Mouse (Mus musculus) kidney, postnatal 36 days (tissue): ENCODE data around the gene Slc39a13.
"Not testable (repeated sequence)": the region's sequence is repeated elsewhere in the genome, so short reads cannot be mapped to it uniquely, and the experiment has no call there.

Experiments used
- DNase-seq, 2 experiments: peaks; one replicate each; pipeline ENCODE4 v3.0.0; 2021 to 2022; ENCODE audit warnings: mixed read lengths in 2 of 2

The Slc39a13 gene

GRCm38 (mm10) chr2:91070076-91070800, at the start of gene Slc39a13:
Slc39a13 (minus strand) TSS chr2:91070417.
- DNase-seq = peak; percentile 95 to 96

GRCm38 (mm10) chr2:91119551-91119950, 49.3 kb upstream of the Slc39a13 start:
- no peak for DNase-seq

DNA sequence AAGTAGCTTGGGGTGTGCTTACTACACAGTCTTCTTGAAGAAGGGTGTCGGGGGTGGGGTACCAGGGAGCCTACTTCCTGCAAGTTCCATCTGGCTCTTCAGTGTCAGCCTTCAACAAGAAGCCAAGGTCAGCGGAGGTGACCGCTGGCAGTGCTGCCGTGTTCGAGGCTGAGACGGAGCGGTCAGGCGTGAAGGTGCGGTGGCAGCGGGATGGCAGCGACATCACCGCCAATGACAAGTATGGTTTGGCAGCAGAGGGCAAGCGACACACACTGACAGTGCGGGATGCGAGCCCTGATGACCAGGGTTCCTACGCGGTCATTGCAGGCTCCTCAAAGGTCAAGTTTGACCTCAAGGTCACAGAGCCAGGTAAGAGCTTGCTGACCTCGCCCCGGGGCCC, 48.8 kb upstream of the Slc39a13 start:
- peak in 1 of 2 experiments; percentile 24 for DNase-seq

DNA sequence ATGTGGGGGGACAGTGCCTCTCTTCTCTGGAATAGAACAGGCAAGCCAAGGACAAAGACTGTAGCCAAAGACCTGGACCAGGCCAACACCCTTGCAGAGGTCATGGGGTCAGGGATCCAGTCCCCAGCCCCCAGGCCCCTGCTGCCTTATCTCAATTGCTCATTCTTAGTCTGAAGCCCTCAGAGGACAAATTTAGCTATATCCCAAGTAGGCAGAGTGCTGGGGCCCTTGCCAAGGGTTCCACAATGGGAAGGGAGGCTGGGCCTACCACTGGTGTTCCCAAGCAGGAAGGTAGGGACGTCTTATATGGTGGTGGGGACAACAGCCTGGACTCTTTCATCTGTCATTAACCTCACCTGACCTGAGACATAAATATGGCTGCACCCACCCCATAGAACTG, 48.4 kb upstream of the Slc39a13 start:
- no peak for DNase-seq

GRCm38 (mm10) chr2:91117585-91118275, 47.5 kb upstream of the Slc39a13 start, which contains the start of gene Mybpc3:
Mybpc3 (plus strand) TSS chr2:91118144.
- no peak for DNase-seq

GRCm38 (mm10) chr2:91116842-91117241, 46.6 kb upstream of the Slc39a13 start:
- DNase-seq = no peak

DNA sequence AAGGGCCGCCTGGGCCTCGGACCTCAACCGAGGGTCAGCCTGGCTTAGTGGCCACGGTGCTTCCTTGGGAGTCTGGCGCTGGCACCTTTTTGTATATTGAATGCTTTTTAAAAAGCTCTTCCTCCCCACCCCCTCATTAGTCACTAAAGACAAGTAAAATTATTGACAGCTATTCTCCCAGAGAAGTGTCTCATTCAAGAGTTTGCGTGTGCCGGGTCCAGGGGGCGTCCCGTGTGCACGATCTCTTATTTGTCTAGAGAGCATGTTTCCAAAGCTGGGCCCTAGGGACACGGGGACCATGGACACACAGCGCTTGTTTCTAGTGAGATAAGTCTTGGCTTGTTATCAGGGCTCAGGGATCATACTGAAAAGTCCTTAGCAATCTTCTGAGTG, 45.4 kb upstream of the Slc39a13 start:
- DNase-seq = no peak

- peak; percentile 97 to 100 for DNase-seq
Observed at GRCm38 (mm10) chr2:91114781-91115577, 44.8 kb upstream of the Slc39a13 start.

DNA sequence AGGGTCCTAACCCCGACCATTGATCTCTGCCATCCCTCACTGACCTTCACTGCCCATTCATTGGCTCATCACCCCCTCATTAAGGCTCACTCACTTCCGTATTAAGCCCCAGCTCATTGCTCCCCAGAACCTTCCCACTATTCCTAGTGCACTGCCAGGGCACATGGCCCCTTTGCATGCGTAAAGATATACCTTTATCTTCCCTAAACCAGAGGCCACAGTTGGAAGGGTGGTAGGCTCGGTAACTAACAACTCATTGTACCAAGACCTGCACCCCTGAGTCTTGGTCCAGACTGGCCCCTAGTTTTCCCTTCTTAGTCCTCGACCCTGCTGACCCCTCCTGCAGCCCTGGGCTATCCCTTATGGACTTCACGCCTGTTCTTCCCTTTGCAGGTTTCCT, 43.6 kb upstream of the Slc39a13 start:
- DNase-seq = no peak

DNA sequence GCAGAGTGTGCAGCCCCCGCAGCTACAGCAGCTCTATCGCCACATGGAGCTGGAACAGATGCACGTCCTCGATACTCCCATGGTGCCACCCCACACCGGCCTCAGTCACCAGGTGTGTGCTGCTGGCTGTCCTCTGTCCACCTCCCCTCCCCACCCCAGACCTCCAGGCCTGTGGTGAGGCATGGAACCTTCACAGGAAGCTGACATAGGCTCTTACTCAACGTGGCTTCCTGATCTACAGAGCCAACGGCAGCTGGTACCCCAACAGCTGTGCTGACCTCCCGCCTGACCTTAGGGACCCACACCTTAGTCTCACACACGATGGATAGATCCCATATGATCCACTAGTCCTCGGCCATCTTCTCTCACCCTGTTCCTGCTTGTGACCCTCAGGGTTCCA, 43.1 kb upstream of the Slc39a13 start:
- DNase-seq = no peak

DNA sequence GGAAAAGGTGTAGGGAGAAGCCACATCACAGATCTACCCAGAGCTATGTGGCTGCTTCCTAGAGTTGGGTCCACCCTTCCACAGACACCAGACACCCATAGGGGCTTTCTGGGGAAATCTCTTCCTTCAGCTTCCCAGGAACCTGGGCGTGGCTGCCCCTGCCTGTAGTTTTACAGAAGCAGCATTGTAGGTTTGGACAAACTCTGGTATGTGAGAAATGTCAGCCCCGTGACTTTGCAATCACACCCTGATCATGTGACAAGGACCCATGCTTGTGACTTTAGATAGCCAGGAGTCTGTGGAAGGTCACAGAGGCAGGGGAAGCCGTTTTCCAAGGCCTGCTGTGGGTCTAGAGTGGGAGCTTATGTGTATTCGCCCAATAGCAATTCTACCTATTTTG, 42.3 kb upstream of the Slc39a13 start:
- DNase-seq = peak; percentile 40 to 44

DNA sequence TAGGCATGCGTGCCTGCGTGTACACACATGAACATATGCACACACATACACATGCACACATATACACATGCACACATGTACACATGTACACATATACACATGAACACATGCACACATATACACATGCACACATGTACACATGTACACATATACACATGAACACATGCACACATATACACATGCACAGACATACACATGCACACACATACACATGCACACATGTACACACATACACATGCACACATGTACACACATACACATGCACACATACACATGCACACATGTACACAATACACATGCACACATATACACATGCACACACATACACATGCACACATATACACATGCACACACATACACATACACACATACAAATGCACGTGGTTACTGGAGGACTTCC, 41.6 kb upstream of the Slc39a13 start:
- DNase-seq = not testable (repeated sequence)

DNA sequence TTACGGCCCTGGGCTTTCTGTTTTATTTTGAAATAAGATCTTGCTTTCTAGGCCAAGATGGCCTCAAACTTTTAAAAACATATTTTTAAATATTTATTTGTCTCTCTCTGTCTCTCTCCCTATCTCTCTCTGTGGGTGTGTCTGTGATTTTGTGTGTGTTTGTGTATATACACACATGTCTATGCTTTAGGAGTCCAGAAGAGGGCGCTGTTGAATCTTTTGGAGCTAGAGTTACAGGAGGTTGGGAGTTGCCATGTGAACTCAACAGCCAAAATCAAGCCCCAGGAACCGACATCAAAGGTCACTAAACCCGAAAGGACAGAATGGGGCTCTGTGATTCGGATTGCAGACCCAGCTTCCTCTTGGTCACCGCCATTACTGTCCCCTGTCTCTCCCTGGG, 40.2 kb upstream of the Slc39a13 start:
- no peak for DNase-seq

DNA sequence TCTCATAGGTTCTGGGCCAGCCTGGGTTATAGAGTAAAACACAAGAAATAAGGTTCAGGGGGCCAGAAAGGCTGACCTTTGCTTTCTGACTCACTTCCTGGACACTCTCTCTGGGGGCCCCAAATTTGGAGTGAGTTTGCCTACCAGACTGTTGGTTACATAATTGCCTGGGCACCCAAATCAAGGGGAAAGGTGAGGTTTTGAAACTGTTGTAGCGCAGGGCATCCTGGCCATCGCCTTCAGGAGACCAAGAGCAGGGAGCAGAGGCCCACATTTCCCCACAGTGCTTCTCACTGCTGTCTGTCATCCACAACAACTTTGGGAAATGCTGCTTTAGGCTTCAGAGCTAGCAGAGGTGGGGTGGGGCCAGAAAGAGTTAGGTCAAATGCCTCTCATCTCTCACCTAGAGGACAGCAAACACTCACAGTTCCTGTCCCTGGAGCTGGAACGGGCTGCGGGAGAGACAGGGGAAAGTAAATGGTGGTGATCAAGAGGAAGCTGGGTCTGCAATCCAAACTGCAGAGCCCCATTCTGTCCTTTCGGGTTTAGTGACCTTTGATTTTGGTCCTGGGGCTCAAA, 39.7 kb upstream of the Slc39a13 start:
- DNase-seq = no peak

- no peak for DNase-seq
Observed at GRCm38 (mm10) chr2:91109241-91109640, 39.0 kb upstream of the Slc39a13 start.

- DNase-seq = no peak
Observed at GRCm38 (mm10) chr2:91108156-91108555, 37.9 kb upstream of the Slc39a13 start.

- DNase-seq = peak; percentile 88 to 98
Observed at GRCm38 (mm10) chr2:91101124-91101740, 31.0 kb upstream of the Slc39a13 start.

DNA sequence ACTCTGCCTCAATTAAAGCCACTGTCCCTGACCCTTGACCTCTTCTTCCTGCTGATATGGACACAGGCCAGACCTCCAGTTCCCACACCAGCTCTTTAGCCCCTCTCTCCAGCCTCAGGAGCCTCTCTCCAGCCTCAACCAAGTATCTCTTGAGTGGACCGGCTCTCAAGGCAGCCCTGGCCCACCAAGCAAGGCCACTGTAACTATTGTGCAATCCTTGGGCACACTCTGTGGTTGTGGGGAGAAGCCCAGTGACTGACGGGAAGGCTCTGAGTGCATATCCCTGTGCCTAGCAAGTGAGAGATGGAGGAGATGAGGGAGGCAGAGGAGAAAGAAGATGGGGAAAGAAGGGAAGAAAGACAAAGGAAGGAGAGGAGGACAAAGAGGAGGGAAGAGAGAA, 27.9 kb upstream of the Slc39a13 start:
- DNase-seq = no peak

DNA sequence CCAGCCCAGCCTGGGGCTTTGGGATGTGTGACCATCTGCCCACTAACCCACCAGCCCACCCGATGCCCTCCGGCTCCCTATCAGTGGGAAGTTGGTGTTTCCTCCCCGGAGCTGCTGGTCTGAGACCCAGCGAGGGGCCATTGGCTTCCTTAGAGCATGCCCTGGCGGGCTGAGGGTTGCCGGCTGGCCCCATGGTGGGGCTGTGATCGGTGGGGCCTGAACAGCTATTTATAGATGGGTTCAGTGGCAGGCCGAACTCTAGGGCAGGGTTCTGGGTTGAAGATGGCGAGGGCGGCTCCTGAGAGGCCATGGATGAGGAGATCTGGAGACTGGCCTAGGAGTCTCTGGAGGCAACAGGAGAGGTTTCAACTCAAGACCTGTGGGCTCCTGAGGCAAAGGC, 26.8 kb upstream of the Slc39a13 start:
- DNase-seq = no peak

- peak in 1 of 2 experiments; percentile 38 for DNase-seq
Observed at GRCm38 (mm10) chr2:91096524-91096923, 26.3 kb upstream of the Slc39a13 start.

DNA sequence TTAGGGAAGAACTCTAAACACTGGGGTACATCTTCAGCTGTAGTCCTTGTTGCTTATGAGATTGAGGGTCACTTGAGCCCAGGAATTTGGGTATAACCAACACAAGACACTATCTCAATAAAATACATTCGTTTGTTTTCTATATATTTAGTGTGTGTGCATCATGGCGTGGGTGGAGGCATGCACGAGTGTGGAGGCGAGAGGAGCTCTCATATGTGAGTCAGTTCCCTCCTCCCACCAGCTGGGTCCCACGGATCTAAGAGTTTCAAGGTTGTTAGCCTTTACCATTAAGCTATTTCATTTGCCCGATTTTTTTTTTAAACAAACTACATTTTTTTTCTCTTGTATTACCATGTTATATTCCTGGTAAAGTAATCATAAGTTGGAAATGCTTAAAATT, 20.6 kb upstream of the Slc39a13 start:
- DNase-seq = no peak

DNA sequence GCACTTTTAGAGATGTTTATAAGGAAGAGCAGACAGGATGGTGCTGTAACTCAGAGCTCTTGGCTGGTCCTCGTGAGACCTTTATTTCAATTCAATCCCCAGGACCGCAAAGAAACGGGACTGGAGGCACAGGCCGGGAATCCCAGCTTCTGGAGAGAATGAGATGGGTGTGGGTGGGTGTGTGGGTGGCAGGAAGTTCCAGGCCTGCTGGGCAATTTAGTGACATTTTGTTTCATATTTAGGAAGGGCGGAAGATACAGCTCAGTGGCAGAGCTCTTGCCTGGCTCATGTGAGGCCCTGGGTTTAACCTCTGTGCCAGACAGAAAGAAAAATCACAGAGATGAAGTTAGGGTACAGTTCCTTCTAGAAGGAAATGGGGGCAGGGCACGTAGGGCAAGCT, 20.0 kb upstream of the Slc39a13 start:
- no peak for DNase-seq

DNA sequence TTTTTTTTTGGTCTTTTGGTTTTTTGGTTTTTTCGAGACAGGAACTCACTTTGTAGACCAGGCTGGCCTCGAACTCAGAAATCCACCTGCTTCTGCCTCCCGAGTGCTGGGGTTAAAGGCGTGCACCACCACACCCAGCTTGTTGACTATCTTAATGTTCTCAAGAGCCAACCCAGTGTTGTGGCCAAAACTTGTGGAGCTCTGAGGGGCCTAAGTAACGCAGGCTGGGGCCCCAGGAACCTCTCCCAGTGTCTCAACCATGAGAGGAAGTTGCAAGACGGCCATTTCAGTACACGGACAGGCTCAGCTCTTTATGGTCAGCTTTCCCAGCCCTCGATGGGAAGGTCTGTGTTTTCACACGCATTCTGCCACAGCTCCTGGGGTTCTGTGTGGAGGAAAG, 18.8 kb upstream of the Slc39a13 start:
- DNase-seq = no peak
